Mouse (Mus musculus) left cerebral cortex, adult 2 months (tissue): ENCODE measurements around the gene Phf10. TPM values are rescaled to one million over a fixed set of nuclear protein-coding genes. Genes with fewer than 3 reads are reported as not detected.
"Not testable (repeated sequence)": the region's sequence is repeated elsewhere in the genome, so short reads cannot be mapped to it uniquely, and the experiment has no call there.

ENCODE experiments used
- DNase-seq, 2 experiments: peaks; one replicate each; pipeline ENCODE4 v3.0.0; 2021 to 2022; ENCODE audit warnings: low spot score in 2 of 2, mixed read lengths in 1 of 2; ENCODE audit errors: extremely low spot score in 1 of 2
- H3K27ac ChIP-seq: fragments of 200-600 bp; 2 replicates; pipeline ENCODE4 v1.8.1; 2022
- H3K4me3 ChIP-seq: fragments of 200-600 bp; 2 replicates; pipeline ENCODE4 v1.8.1; 2022
- CTCF ChIP-seq: fragments of 200-600 bp; IDR thresholded peaks from 2 replicates; pipeline ENCODE4 v1.8.1; 2022; ENCODE audit warnings: antibody characterized with exemption, mild to moderate bottlenecking, moderate library complexity
- intact Hi-C: fragments of 180-260 bp; cut with DNase I; formaldehyde crosslinking; loops from one replicate; pipeline ENCODE4 v1.15.1; 2025
- total RNA-seq, 2 experiments: library from RNA; stranded (reverse); gene quantifications; 2 replicates each; pipeline ENCODE4 v1.2.3; 2021

Phf10 gene
- total RNA-seq, 2 experiments from 2014 or later, result 56.6 to 60.4 TPM

DNA sequence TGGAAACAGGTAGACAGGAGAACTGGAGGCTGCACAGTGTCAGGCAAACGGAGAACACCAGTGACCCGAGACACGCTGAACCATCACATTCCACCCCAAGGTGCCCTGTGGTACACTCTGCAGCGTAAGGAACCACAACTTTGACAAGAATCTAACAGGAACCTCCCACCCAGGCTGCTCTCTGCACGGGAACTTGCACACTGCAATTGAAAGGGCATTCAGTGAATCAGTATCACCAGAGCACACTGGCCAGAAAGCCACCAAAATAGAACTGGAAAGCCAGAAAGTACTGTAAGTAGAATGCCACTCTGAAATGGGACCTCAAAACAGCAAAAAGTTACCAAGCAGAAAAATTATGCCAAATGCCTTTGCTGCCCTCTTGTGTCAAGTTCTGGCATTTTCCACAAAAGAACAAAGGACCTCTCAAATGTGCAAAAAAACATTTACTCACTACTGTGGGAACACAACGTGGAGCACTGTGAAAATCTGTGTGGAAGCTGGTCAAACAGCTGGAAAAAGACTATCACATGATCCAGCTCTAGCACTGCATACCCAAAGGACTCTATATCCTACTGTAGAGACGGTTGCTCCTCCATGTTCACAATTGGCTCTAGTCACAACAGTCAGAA, 56.3 kb downstream of the Phf10 start:
- DNase-seq, result peak; percentile 73 to 82
- Histone ChIP-seq H3K4me3 (no peak overlapping the region), H3K27ac (no peak overlapping the region)
- peak; percentile 99 for TF ChIP-seq CTCF
- intact Hi-C loops, result loop anchor here (1.0 to 10.0 kb wide), 5 partner anchors 358 to 790 kb away; no protein-coding TSS in a partner anchor

DNA sequence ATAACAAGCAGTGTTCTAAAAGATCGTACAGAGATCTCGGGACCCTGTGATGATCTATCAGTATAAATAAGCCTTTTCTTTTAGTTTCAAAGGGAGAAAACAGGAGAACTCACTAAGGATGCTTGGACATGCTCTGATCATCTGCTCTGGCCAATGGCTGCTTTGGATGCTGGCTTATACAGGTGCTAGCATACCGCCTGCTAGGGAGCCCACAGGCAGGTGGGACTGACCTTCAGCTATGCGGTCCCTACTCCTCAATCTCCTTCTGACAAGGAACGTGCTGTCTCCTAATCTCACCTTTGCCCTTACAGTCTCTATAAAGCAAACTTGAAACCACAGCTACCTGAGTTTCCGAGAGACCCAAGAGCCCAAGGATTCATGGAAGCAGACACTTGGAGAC, 56.9 kb downstream of the Phf10 start:
- intact Hi-C loops, result loop anchor here (1.0 to 10.0 kb wide), 3 partner anchors 358 to 789 kb away; no protein-coding TSS in a partner anchor
- H3K4me3 ChIP-seq, result no peak overlapping the region
- no peak for TF ChIP-seq CTCF
- H3K27ac ChIP-seq, result no peak overlapping the region
- DNase-seq, result no peak

DNA sequence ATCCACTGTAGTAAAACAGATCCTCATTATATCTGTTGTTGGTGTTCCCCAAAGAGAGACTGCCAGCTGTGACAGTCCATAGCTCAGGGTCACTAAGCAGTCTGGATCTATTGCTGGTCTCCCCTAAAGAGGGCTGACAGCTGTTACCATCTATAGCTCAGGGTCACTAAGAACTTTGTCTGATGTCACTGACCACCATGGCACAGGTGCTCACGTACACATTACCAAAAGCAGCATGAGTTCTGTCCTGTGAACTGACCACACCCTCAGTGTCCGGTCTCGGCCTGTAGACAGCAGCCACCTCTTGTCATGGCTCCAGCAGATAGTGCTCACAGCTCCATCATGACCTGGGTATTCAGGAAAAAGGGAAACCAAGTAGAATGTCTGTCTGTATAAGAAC, 57.9 kb downstream of the Phf10 start:
- no peak for DNase-seq
- intact Hi-C loops, result loop anchor here (10.0 kb wide), 1 partner anchor 788 kb away; no protein-coding TSS in a partner anchor
- no peak for TF ChIP-seq CTCF
- H3K4me3 ChIP-seq, result no peak overlapping the region
- no peak overlapping the region for H3K27ac ChIP-seq

DNA sequence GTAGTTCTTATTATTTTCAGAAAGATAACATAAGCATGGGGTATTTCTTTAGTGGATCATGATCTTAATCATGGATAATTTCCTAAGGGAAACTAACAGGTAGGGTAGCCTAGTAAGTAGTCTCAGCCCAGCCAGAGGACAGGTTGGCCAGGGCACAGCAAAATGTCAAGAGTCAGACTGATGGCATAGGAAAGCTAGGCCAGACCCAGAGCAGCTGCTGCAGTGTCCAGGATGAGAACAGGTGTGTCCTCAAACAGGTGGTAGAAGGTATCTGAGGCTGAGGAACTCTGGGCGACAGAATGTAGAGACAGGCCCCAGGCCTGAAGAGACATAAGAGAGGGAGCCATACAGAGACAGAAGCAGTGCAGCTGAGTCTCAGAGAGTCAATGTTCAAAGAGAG, 62.1 kb downstream of the Phf10 start:
- no peak for TF ChIP-seq CTCF
- no peak overlapping the region for H3K4me3 ChIP-seq
- no peak for DNase-seq
- no peak overlapping the region for H3K27ac ChIP-seq
- intact Hi-C loops, result no loop called here

DNA sequence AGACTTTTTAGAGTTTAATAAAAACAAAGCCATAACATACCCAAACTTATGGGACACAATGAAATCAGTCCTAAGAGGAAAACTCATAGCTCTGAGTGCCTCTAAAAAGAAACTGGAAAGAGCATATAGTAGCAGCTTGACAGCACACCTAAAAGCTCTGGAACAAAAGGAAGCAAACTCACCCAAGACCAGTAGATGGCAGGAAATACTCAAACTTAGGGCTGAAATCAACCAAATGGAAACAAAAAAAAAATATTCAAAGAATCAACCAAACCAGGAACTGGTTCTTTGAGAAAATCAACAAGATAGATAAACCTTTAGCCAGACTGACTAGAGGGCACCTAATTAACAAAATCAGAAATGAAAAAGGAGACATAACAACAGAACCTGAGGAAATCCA, 66.0 kb downstream of the Phf10 start:
- intact Hi-C loops, result not testable (repeated sequence)

More for the DNA sequence above, 66.0 kb downstream of the Phf10 start:
- not testable (repeated sequence) for H3K27ac ChIP-seq, DNase-seq, H3K4me3 ChIP-seq

Other genes starting within 250 kb of the Phf10 start
- gene Wdr27, start 18.1 kb downstream of the Phf10 start, total RNA-seq, result 1 to 10 TPM; 2.7 to 3.6 TPM
- gene 1600012H06Rik, start 18.1 kb downstream of the Phf10 start, total RNA-seq, result 10 to 100 TPM; 13.9 to 16.4 TPM
- gene 9030025P20Rik, start 17.2 kb upstream of the Phf10 start, total RNA-seq, result 1 to 10 TPM; 5.9 to 6.3 TPM
- gene Gm3417, start 17.5 kb upstream of the Phf10 start, total RNA-seq, result not detected
- 1 to 10 TPM; 2.4 to 3.0 TPM for gene Gm3435, start 48.9 kb upstream of the Phf10 start, total RNA-seq
- 10 to 100 TPM; 49.9 to 52.6 TPM for gene Ermard, start 79.9 kb upstream of the Phf10 start, total RNA-seq
- gene Tcte3, start 80.2 kb upstream of the Phf10 start, total RNA-seq, result 1 to 10 TPM; 1.6 TPM
- 1 to 10 TPM; 7.9 to 9.7 TPM for gene Gm3448, start 80.3 kb upstream of the Phf10 start, total RNA-seq